Mouse (Mus musculus): ENCODE results near the gene Rev1. TPM values are rescaled to one million over a fixed set of nuclear protein-coding genes. Genes with fewer than 3 reads are reported as not detected.
"Not testable (repeated sequence)": the region's sequence is repeated elsewhere in the genome, so short reads cannot be mapped to it uniquely, and the experiment has no call there.

Gene Rev1
- polyA plus RNA-seq, 1 experiment = 20.1 TPM

- H3K4me1 ChIP-seq (ENCODE audit: control insufficient read depth, insufficient read depth, low read length) = peaks cover 1% of the 10 kb centered on the region; the same call in 1 of the 2 replicates
- 33% methylated on average over 5 of the region's 5 CpGs for WGBS
- no peak for TF ChIP-seq CTCF (IDR thresholded peaks at IDR 0.05; ENCODE audit: control insufficient read depth, insufficient read depth, low read length)
- no peak for TF ChIP-seq POLR2A (IDR thresholded peaks at IDR 0.05; ENCODE audit: borderline replicate concordance, control insufficient read depth, low read depth, low read length)
- H3K4me3 ChIP-seq (replicated peaks; ENCODE audit: control insufficient read depth, low read depth, low read length) = no peak overlapping the region
- H3K27ac ChIP-seq (ENCODE audit: control insufficient read depth, insufficient read depth, low read depth, low read length, poor library complexity) = no peak overlapping the region
These were observed 8.7 kb downstream of the Rev1 start for GRCm38 (mm10) chr1:38120877-38121276.

- Histone ChIP-seq H3K4me3 (replicated peaks; ENCODE audit: control insufficient read depth, low read depth, low read length) (no peak overlapping the region), H3K27ac (ENCODE audit: control insufficient read depth, insufficient read depth, low read depth, low read length, poor library complexity) (no peak overlapping the region), H3K4me1 (ENCODE audit: control insufficient read depth, insufficient read depth, low read length) (peaks cover 1% of the 10 kb centered on the region; the same call in 1 of the 2 replicates)
- TF ChIP-seq POLR2A (IDR thresholded peaks at IDR 0.05; ENCODE audit: borderline replicate concordance, control insufficient read depth, low read depth, low read length) (no peak), CTCF (IDR thresholded peaks at IDR 0.05; ENCODE audit: control insufficient read depth, insufficient read depth, low read length) (no peak)
- WGBS = 68% methylated on average over 2 of the region's 2 CpGs
These were observed 11.0 kb downstream of the Rev1 start for GRCm38 (mm10) chr1:38118624-38119023.

- no peak for TF ChIP-seq POLR2A (IDR thresholded peaks at IDR 0.05; ENCODE audit: borderline replicate concordance, control insufficient read depth, low read depth, low read length)
- TF ChIP-seq CTCF (IDR thresholded peaks at IDR 0.05; ENCODE audit: control insufficient read depth, insufficient read depth, low read length) = no peak
- Histone ChIP-seq H3K4me3 (replicated peaks; ENCODE audit: control insufficient read depth, low read depth, low read length) (no peak overlapping the region), H3K27ac (ENCODE audit: control insufficient read depth, insufficient read depth, low read depth, low read length, poor library complexity) (no peak overlapping the region), H3K4me1 (ENCODE audit: control insufficient read depth, insufficient read depth, low read length) (peaks cover 2% of the 10 kb centered on the region)
- 70% methylated on average over 7 of the region's 7 CpGs for WGBS
These were observed 19.8 kb downstream of the Rev1 start for GRCm38 (mm10) chr1:38109786-38110185.

GRCm38 (mm10) chr1:38103813-38104212 lies 25.8 kb downstream of the Rev1 start:
- H3K4me1 ChIP-seq (ENCODE audit: control insufficient read depth, insufficient read depth, low read length) = no peaks in the 10 kb centered on the region; the same call in 1 of the 2 replicates
- TF ChIP-seq CTCF (IDR thresholded peaks at IDR 0.05; ENCODE audit: control insufficient read depth, insufficient read depth, low read length) (no peak), POLR2A (IDR thresholded peaks at IDR 0.05; ENCODE audit: borderline replicate concordance, control insufficient read depth, low read depth, low read length) (no peak)

GRCm38 (mm10) chr1:38103214-38103613 lies 26.4 kb downstream of the Rev1 start:
- H3K4me3 ChIP-seq (replicated peaks; ENCODE audit: control insufficient read depth, low read depth, low read length) = no peak overlapping the region
- H3K27ac ChIP-seq (ENCODE audit: control insufficient read depth, insufficient read depth, low read depth, low read length, poor library complexity) = no peak overlapping the region
- 38% methylated on average over 1 of the region's 1 CpGs for WGBS
- H3K4me1 ChIP-seq (ENCODE audit: control insufficient read depth, insufficient read depth, low read length) = no peaks in the 10 kb centered on the region; the same call in 1 of the 2 replicates
- TF ChIP-seq CTCF (IDR thresholded peaks at IDR 0.05; ENCODE audit: control insufficient read depth, insufficient read depth, low read length) (no peak), POLR2A (IDR thresholded peaks at IDR 0.05; ENCODE audit: borderline replicate concordance, control insufficient read depth, low read depth, low read length) (no peak)

More at GRCm38 (mm10) chr1:38103813-38104212, 25.8 kb downstream of the Rev1 start:
- peak overlapping the region; percentile 26; the same call in 1 of the 2 replicates for H3K27ac ChIP-seq (ENCODE audit: control insufficient read depth, insufficient read depth, low read depth, low read length, poor library complexity)
- H3K4me3 ChIP-seq (replicated peaks; ENCODE audit: control insufficient read depth, low read depth, low read length) = no peak overlapping the region
- 76% methylated on average over 3 of the region's 3 CpGs for WGBS

GRCm38 (mm10) chr1:38081316-38081715 lies 48.3 kb downstream of the Rev1 start:
- WGBS = 62% methylated on average over 8 of the region's 8 CpGs
- no peak overlapping the region for H3K27ac ChIP-seq (ENCODE audit: control insufficient read depth, insufficient read depth, low read depth, low read length, poor library complexity)
- no peak overlapping the region for H3K4me3 ChIP-seq (replicated peaks; ENCODE audit: control insufficient read depth, low read depth, low read length)
- TF ChIP-seq CTCF (IDR thresholded peaks at IDR 0.05; ENCODE audit: control insufficient read depth, insufficient read depth, low read length) (no peak), POLR2A (IDR thresholded peaks at IDR 0.05; ENCODE audit: borderline replicate concordance, control insufficient read depth, low read depth, low read length) (no peak)
- H3K4me1 ChIP-seq (ENCODE audit: control insufficient read depth, insufficient read depth, low read length) = no peaks in the 10 kb centered on the region

- TF ChIP-seq CTCF (IDR thresholded peaks at IDR 0.05; ENCODE audit: control insufficient read depth, insufficient read depth, low read length) = no peak
- no peak for TF ChIP-seq POLR2A (IDR thresholded peaks at IDR 0.05; ENCODE audit: borderline replicate concordance, control insufficient read depth, low read depth, low read length)
- 80% methylated on average over 8 of the region's 8 CpGs for WGBS
- no peak overlapping the region for H3K4me3 ChIP-seq (replicated peaks; ENCODE audit: control insufficient read depth, low read depth, low read length)
- no peak overlapping the region for H3K27ac ChIP-seq (ENCODE audit: control insufficient read depth, insufficient read depth, low read depth, low read length, poor library complexity)
- no peaks in the 10 kb centered on the region for H3K4me1 ChIP-seq (ENCODE audit: control insufficient read depth, insufficient read depth, low read length)
These were observed 58.3 kb downstream of the Rev1 start for GRCm38 (mm10) chr1:38071326-38071725.

GRCm38 (mm10) chr1:38067276-38067675 lies 62.3 kb downstream of the Rev1 start:
- Histone ChIP-seq H3K27ac (ENCODE audit: control insufficient read depth, insufficient read depth, low read depth, low read length, poor library complexity) (no peak overlapping the region), H3K4me1 (ENCODE audit: control insufficient read depth, insufficient read depth, low read length) (no peaks in the 10 kb centered on the region), H3K4me3 (replicated peaks; ENCODE audit: control insufficient read depth, low read depth, low read length) (no peak overlapping the region)
- WGBS = 95% methylated on average over 10 of the region's 10 CpGs
- no peak for TF ChIP-seq POLR2A (IDR thresholded peaks at IDR 0.05; ENCODE audit: borderline replicate concordance, control insufficient read depth, low read depth, low read length)
- TF ChIP-seq CTCF (IDR thresholded peaks at IDR 0.05; ENCODE audit: control insufficient read depth, insufficient read depth, low read length) = no peak

GRCm38 (mm10) chr1:38062156-38062555 lies 67.4 kb downstream of the Rev1 start:
- 82% methylated on average over 2 of the region's 2 CpGs for WGBS
- H3K27ac ChIP-seq (ENCODE audit: control insufficient read depth, insufficient read depth, low read depth, low read length, poor library complexity); H3K4me1 ChIP-seq (ENCODE audit: control insufficient read depth, insufficient read depth, low read length); H3K4me3 ChIP-seq (replicated peaks; ENCODE audit: control insufficient read depth, low read depth, low read length): not testable (repeated sequence)

Data from bone marrow, adult 2 months (tissue).